Mouse (Mus musculus) right cerebral cortex, adult 2 months (tissue): ENCODE data around the gene F5.

ENCODE experiments used
- DNase-seq, 2 experiments: peaks; one replicate each; pipeline ENCODE4 v3.0.0; 2021 to 2022; ENCODE audit warnings: low spot score in 2 of 2

The F5 gene

DNA sequence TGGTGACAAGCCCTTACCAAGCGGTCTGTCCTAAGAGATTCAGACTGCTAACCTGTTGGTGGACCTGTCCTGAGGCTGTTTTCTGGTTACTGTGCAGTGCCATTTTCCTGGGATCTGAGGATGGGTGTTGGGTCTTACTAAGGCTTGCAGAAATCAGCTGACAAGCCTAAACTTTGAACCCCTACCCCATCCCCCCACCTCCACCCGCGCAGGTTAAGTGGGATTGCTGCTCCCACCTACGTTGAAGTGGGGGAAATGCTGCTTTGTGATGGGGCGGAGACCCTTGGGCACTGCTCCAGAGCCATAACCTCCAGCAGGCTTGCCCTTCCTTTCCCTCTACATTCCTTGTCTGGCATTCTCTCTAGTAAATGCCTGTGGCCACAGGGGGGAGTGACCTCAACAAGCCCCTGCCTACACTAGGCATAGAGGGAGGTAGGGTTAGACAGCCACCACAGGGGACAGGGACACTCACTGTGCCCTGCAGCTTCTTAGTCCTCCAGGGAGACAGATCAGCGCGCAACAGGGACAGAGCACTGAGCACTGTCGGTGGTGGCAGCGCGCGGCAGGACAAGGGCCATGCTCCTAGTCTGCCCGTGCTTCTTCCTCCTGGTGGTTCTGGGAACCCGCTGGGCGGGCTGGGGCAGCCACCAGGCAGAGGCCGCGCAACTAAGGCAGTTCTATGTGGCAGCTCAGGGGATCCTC is at the start of gene F5:
Gene F5 (plus strand): TSS at position 452 of the 702 bp plus-strand sequence.
- no peak for DNase-seq

DNA sequence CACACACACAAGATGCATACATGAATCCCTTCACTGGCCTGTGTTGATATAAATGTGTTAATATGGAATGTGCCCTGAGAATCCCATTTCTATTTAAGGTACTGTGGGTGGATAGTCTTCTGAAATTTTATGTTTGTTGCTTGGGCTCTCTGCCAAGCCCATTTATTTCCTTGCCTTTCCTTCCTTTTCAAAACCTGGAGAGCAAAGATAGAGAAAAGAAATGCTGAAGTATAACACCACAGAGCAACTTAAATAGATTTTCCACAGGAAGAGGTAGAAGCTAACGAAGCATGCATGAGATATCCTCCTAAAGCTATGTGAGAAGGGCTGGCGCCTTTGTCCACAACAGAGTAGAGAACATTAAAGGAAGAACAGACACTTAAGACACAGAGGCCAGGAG is 41.9 kb upstream of the F5 start:
- peak; percentile 25 to 26 for DNase-seq

DNA sequence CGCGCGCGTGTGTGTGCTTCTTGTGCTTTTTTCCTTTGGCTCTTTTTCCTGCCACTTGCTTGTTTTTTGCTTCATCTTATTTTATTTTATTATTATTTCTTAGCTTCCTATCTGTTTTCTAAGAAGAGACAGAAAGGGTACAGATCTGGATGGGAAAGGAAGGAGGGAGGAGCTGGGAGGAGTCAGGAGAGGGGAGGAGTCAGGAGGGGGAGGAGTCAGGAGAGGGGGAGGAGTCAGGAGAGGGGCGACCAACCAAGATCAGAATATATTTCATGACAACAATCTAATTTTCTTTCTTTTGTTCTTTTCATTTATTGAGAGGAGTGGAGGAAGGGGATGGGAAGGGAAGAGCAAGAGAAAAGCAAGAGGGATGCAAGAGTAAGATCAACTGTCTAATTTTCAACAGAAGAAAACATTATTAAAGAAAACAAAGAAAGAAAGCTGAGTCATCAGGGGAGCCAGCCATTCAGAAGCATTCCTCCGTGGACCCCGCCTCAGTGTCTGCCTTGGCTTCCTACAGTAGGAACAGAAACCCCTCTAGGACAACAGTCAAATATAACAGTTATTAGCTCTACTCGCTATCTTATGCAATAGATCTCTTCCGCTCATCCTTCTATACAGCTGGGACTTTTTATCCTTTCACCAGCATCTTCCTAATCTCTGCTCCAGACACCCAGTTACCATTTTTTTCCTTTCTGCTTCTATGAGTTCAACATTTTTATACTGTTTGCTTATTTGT is 40.9 kb upstream of the F5 start:
- no peak for DNase-seq

DNA sequence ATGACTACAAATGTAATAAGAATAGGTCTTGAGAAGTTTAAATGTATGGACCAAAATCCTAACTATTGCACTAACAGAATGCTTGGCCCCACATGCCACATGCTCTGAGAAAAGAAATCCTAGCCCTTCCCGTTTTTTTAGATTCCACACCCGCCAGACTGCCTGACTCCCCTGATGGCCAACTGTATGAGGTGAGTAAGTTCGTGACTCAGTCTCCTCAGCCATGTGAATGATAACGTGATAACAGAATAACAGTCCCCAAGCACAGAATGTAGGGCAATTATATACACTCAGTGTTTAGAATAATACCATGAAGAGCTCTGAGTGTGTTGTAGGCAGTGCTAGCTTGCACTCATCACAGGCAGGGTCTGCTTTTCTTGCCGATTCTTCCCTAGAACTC is 37.4 kb upstream of the F5 start:
- no peak for DNase-seq

DNA sequence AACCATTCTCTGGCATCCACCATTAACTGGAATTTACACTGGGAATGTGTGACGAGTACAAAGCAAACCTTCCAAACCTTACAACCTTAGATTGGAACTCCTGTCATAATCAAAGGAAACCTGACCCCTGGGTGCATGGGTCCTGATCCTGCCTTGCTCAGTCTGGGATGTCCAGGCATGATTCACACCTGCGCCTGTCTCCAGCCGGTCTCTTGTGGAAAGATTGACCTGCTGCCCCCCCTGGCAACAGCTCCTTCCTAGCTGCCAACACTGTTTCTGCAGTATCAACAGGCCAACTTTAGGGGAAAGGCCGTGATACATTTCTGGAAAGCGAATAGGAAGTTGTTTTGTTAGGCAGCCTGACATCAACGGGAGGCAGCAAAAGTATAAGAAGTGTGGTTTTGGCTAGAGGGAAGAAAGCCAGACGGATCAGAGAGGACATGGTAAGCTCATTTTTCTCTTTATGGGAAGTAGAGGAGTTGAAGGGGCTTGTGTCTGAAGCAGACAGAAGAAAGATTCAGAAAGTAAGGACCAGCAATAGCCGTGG is 36.6 kb upstream of the F5 start, which contains the start of gene Selp:
Gene Selp (plus strand): TSS at position 318 of the 547 bp plus-strand sequence.
- no peak for DNase-seq

DNA sequence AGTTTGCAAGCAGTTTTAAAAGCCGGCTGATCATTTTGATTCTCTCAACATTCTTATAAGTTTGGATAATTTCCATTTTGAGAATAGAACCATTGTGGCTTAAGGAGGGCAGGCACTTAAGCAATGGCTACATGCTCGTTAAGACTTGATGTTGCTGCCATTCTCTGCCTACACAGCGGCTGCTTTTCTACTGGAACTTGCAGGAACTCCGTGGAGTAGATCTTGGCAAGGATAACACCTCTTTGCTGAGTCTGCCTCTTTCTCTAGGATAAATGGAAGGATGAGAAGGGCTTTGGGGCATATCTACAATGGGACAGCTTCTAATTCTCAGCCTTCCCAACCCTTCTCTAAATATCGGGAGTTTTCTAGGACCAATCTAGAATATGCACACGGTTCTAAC is 36.0 kb upstream of the F5 start:
- DNase-seq = peak in 1 of 2 experiments; percentile 4

DNA sequence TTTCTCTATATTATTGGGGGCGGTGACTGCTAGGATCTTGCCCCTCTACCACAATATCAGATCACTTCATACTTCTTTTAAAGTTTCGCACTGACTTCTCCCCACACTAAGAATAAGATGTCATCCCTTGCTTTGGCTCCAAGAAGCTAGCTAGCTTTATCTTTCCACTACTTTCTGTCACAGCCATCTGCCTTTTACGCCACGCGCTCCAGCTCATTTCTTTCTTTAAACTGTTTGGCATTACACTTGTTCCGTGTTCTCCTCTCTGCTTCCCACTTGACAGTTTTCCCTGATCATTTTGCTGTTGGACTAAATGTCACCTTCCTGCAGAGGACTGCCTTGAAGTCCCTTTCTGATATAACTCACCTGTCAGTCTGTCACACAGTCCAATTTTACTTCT is 33.8 kb upstream of the F5 start:
- DNase-seq = no peak

DNA sequence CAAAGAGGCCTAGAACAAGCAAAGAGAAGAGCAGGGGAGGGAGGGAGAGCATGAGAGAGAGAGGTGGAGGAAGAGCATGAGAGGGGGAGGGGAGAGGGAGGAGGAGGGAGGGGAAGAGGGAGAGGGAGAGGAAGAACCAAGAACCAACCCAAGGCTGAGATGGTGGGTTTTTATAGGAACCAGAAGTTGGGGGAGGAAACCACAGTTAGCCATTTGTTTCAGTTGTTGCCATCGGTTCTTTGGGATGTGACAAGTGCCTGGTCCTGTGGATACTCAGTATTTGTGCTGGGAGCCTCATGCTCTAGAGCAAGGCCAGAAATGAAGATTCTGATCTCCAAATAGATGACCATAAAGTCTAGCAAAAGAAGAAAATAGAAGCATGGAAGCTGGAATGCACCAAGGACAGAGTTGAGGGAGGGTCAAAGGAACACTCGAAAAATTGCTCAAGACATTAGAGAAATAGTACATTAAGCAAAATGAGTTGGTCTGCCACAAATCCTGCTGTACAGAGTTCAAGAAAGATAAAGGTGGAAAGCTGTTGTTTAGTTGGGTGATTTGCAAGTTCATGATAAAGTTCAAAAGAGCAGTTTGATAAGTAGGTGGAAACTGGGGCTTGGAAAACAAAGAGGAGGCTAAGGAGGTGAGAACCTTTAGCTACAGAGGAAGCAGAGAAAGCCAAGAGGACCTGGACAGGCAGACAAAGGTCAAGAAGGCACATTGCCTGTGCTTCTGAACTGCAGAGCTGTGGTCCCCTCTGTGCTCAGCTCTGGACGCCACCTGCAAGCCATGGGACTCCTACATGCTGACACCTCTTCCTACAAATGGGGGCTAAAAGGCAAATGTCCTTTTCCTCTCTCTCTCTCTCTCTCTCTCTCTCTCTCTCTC is 31.5 kb upstream of the F5 start:
- DNase-seq = no peak

DNA sequence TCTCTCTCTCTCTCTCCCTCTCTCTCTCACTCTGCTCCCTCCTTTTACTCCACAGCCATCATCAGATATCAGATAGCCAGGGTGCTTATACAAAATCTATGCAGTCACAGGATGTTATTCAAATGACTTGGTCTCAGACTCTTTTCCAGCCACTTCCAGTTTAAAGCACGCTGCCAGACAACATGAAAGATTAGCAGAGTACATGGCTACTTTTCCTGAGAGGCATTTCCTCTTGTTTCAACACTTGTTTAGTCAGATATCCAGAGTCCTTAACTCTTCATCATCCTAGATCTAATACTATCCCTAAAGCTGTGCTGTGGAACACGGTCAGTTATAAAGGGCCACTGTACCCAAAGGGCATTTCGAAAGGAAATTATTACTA is 30.9 kb upstream of the F5 start:
- DNase-seq = no peak

DNA sequence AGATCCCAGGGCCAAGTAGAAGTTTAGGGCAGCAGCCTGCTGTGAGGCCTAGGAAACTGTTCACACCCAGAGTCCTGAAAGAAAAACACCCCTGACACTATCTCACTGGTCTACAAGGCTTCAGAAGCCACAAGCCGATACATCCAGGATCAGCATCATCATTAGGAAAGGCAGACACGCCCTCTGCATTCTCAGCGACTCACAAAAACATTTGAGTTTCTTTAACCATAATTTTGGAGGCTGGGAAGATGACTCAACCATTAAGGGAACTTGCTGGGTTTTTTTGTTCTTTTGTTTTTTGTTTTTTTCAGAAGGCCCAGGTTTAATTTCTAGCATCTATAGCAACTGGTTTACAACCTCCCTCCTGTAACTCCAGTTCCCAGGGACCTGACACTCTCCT is 27.8 kb upstream of the F5 start:
- DNase-seq = no peak

DNA sequence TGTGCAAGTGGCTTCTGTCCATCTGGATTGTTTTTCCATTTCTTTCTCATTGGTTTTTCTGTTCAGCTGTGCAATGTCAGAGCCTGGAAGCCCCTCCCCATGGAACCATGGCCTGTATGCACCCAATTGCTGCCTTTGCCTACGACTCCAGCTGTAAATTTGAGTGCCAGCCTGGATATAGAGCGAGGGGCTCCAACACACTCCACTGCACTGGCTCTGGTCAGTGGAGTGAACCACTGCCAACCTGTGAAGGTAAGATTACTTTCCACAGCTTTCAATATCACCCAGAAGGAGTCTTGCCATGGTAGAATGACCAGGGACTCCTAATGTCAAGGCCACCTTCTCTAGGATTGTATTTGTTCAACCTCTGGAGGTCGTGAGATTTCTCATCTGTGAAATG is 21.6 kb upstream of the F5 start:
- DNase-seq = no peak

DNA sequence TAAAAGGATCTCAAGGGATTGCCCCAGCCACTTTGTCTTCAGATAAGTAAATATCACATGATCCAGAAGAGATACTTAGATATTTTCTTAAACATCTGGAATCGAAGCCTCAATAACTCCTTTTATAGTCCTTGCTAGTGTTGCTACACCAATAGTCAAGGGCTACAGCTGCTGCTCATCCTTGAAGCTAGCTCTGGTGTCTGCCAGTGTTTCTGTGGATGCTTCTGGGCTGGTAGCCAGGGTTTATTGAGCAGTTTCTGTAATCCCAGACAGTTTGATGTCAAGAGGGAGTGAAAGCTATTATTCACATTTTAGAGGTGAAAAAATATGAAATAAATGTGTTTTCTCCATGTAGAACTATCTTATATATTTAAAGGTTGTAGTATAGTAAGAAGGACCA is 19.0 kb upstream of the F5 start:
- DNase-seq = no peak

DNA sequence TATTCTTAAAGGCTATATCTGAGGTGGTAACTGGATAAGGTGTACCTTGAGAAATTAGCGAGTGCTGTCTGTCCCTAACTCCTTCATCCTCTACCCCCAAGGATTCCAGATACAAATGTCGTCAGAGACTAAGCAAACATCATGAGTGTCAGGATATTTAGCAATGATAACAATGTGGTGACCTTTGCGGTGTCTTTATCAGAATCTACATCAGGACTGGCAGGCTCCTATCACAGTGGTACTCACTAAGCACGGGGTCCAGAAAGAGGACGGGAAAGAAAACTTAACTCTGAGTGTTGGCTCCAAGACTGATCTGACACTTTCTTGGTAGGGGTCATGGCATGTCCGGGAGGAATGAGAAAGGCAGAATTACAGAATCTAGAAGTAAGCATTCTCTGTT is 17.5 kb upstream of the F5 start:
- DNase-seq = no peak

DNA sequence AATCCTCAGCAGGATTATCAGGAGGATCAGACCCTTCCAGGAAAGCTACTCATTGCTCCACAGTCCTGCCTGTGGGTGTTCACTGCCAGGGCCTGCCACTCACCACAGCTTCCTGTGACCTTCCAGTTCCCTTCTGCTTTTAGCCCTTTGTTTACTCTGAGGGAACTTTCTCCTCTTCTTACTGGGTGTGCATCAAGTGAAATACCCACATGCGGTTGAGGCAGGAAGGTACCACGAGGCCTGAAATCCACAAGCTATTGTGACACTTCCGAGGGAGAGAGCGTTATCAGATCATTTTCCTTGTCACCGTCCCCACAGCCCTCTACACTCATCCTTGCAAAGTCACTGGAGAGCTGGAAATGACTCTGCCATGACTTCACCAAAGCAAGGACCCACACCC is 16.3 kb upstream of the F5 start:
- no peak for DNase-seq

DNA sequence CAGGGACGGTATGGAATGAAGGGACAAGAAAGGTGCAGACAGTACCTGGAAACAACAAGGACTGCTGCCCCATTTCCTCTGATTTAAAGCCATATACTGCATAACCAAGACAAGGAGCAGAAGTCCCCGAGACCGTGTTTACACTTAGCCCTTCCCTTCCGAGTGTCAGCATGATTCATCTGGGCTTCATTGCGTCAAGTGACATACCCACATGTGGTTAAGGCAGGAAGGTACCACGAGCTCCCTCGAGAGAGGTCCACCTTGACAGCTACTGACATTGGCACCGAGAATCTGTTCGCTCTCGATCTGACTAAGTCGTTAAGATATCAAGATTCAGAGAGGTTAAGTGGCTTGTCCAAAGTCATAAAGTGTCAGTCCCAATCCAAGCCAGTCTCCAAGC is 15.7 kb upstream of the F5 start:
- no peak for DNase-seq

DNA sequence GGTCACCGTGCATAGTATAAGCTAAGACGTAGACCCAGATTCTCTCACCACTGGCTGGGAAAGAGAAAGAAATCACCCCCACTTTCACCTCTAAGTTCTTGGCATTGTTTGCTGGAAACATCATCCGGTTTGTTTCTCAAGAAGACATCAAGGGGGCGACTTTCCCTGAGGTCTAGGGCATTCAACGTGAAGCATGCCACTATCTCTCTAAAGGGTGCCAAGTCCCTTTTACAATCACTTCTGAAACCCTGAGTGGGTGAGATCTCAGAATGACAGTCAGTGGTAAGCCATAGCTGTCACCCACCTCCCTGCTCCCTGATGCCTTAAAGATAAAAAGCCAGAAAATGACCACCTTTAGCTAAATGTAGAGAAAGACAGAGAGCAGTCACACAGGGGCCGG is 15.0 kb upstream of the F5 start:
- no peak for DNase-seq

DNA sequence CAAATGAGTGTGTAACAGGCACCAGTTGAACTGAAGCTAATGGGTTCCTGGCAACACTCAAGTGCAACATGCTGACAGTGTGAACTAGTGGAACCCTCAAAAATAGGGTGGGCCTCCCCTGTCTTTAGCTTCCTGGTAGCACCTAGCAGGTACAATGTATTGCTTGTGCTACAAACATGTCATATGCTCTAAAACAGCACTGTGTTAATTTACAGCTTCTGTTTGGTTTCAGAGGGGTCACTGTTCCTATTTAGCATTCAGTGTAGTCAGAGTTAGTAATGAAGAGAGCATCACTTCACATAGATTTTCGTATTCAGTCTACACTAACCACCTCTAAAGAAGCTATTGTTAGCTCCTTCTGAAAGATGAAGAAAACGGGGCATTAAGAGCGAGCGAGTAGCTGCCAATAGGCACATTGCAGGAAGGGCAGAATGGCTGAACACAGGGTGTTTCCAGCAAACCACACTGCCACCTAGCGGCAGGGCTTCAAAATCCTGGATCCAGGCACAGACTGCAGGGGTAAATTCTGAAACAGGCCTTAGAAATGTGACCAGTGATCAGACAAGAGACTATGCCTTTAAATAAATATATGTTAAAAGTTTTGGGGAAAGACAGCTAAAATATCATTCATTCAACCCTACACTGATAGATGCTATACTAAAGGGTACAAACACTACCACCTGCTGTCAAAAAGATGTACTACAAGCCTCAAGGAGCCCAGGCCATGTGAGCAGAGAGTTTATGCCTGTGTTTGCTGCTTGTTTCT is 13.1 kb upstream of the F5 start:
- DNase-seq = peak; percentile 77 to 86

DNA sequence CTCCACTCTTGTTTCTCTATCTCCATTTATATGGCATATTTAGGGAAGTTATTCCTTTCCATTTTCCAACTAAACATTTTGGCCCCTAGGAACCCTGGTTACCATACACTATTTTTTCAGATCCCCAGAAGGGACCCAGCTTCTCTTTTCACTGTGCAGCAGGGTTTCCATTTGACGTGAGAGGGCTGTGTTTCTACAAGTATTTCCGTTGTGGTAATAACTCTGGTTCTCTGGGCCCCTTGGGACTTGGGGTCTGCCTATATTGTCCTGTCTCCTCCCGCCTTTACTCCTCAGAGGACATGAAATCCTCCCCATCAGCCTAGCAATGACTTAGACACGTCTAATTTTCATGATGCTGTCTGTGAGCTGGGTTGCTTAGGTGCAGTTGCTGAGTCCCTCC is 12.2 kb upstream of the F5 start:
- no peak for DNase-seq

DNA sequence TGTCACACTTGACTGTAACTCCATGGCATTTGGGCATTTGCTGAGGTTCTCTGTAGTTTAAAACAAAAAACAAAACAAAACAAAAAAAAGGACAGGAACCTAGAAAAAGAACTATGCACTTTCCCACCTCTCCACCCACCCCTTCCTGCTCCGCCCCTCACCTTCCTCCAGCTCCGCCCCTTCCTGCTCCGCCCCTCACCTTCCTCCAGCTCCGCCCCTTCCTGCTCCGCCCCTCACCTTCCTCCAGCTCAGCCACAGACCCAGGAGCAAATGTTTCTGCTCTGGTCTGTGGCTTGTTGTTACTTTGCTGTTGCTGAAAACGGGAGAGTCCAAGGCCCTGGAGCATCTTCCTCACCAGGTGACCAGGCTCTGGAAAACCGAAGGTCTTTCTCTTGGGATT is 2.6 kb upstream of the F5 start:
- no peak for DNase-seq

DNA sequence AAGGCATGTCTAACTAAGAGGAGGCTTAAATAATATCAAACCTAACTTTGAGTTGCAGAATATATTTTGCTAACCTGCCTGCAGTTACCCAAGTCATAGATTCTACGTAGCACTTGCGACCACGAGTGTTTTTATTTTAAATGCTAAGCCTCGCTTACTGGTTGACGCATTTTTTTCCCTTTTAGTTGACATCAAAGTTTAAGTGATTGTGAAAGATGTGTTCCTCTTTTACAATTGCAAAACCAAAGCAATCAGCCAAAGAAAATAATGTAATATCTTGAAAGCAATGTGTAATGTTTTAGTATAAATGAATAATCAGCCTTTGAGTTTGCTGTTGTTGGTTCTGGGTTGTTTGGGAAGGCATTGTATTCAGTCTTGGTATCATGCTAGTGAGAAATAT is 1.2 kb downstream of the F5 start:
- DNase-seq = no peak

DNA sequence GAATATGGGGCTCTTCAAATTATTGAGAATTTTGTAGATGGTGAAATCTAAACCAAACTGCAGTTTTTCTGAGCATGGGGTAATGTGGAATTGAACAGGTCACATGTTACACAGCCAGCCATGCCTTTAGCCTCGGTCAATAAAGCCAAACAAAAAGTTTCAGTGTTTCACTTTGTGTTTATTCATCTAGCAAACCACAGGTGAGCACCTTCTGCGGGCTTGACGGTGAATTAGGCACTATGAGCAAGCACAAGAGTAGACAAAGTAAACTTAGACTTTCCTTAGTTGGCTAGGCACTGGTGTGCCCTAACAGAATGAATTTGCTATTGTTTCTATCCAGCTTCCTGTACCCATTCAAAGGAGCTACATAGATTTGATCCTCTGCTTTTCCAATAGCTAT is 3.3 kb downstream of the F5 start:
- no peak for DNase-seq

DNA sequence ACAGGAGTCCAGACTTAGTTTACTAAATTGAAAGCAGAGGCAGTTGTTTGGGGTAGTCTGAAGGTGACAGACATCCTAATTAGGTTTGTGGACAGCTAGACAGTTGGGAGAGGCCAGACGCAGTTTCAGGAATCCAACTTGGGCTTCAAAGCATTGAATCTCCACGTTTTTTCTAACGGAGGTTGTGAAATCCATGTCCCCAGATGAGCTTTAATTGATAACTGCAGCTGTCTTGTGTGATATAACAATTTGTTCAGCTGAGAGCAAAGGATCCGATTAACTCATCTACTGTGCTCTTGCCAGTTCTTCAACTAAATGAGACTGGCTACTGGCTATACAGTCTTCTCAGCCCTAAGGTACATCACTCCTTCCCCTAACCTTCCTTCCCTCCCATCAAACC is 6.9 kb downstream of the F5 start:
- DNase-seq = no peak
